Mouse (Mus musculus) thymus, postnatal 36 days (tissue): ENCODE results near the gene Dusp22.
A peak's percentile ranks its signal among the peaks of the same experiment; 100 is the strongest.

Source experiments
- DNase-seq, 2 experiments: peaks; one replicate each; pipeline ENCODE4 v3.0.0; 2022; ENCODE audit warnings: mixed read lengths in 2 of 2

Dusp22 gene

DNA sequence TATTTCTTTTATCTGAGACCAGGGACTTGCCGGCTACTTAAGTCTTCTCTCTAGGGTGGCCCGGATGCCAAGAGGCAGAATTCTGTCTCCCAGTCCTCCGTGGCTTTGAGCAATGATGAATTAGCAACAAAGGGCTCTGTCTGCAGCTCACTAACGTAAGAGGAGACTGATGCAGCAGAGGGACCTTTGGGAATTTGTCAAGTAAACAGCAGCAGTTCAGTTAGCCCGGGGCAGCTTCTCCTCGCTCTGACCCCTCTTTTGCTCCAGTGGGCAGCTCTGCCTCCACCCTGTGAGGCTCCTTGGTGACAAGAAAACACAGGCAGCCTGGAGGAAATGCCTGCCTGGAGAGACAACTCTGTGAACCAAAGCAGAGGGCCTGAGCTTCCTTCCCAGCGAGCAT, 62.8 kb downstream of the Dusp22 start:
- DNase-seq = no peak

DNA sequence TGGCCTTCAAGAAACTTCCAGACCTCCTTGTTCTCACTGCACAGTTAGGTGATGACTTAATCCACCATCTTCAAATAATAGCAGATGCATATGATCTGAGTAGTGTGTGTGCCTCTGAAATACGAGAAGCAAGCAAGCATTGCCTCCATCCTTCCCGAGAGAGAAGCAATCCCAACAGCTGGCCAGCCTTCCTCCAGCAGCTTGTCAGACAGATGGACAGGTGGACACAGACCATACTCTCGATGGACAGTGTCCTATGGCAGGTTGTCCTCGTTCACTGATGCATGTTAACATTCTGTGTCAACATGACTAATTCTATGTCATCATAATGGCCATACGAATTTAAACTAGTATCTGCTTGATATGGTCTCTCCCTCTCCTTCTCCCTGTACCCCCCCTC, 63.5 kb downstream of the Dusp22 start:
- DNase-seq = no peak

DNA sequence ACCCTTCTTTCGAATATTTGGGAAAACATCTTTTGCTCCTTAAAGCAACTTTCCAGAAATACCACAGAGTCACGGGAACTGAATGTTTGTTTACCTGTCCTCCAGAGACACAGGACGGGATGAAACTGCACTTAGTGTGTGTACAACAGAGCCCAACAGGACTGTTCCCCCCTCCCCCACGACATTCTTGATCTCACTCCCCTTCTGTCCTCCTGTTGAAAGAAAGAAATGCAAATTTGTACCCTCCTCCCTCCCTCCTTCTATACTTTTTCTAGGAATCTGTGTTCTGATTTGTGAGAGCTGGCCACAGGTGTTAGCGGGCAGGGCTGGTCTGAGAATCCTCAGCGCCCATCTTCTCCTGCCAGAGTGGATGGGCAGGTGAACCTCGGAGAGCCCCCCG, 64.1 kb downstream of the Dusp22 start:
- DNase-seq = no peak

DNA sequence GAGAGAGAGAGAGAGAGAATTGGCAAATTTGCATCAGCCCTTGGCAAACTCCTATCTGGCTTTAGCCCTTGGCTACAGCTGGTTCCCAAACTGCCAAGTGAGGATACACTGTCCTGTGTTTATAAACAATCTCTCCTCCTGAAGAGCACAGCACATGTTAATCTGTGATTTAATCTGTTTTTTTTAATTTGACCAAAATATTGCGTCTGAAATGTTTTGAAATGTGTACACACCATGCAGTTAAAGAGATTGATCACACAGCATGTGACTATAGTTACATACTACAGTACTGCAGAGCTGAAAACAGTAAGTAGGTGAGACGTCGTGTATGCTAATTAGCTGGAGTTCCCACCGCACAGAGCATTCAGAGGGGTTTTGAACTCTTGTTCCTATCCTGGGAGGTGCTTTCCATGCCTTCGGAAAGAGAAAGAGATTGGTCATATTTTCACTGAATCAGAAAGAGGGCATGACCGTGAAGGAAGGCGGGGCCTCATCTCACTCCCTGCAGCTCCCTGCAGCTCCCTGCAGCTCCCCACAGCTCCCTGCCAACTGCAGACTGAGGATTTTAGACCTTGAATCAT, 65.0 kb downstream of the Dusp22 start:
- no peak for DNase-seq

DNA sequence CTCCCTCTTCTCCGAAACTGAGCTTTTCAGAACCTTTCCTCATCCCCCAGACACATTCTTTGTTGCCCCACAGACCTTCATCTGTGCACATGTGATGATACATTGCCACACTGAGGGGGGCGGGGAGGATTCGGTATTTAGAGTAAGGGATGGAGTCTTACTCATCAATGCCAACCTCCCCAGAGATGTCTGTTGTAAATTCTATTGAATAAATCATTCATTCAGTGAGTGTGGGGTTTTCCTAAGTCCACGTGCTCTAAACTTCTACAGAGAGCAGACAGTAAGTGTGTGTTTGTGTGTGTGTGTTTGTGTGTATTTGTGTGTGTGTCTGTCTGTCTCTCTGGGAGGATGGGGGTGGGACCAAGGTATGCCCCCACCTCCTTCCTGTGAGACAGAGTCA, 67.1 kb downstream of the Dusp22 start:
- no peak for DNase-seq

DNA sequence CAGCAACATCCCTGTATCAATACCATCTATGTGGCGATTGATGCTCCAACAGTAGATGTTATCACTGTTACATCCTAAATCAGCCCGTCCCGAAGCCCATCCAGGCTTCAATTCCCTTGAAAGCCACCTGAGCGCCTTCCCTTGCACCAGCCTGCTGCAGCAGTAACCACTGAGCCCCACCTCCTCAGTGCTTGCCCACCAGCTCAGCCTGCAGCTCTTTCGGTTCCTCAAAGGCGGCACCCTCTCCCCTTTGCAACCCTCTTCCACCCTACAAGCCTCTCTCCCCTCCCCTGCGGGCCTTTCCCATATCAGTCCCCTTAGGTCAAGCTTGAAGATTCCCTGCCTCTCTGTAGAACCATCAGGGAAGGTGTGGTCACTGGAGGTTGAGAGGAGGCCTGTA, 68.4 kb downstream of the Dusp22 start:
- DNase-seq = no peak

DNA sequence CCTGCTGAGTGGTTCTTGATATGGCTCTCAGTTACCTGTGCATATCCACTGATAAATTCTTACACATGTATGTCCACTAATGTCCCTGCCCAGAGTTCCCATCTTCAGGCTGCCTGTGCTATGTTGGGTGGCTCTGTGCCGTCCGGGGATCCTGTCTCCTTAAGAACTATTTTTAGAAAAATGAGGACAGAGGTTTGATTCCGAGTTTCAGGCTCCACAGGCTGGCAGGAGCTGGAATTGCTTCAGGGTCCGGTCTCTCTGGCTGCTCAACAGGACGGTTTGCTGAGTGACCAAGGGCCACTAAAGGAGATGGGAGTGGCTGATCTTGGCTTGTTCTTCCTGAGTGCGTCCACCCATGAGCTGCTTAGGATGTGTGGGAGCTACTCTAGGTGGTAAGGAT, 69.4 kb downstream of the Dusp22 start:
- DNase-seq = no peak

DNA sequence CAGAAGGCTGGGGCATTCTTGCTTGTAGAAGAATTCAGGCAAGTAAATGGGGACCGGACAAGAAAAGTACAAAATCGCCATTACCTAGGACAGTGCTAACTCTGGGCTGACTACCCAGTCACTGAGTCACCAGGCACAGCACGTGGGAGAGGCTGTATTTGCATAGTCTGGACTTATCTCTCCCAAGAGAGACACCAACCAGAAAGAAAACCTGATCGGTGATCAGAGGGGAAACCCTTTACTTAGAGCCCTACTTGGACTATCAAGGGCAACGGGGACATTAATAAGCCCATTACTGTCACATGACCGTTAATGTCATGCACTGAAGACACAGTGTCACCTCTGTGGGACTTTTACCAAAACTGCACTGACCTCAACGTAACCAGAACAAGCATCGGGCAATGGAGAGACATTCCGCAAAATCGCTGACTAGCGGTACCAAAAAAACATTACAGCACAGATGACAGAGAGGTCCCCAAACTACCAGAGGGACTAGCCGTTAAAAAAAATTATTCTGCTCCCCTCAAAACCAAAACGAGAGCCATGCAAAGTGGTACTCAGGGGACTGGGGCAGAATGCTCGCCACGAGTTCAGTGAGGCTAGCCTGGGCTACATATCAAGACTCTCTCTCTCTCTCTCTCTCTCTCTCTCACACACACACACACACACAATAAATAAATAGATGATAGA, 70.5 kb downstream of the Dusp22 start:
- no peak for DNase-seq

DNA sequence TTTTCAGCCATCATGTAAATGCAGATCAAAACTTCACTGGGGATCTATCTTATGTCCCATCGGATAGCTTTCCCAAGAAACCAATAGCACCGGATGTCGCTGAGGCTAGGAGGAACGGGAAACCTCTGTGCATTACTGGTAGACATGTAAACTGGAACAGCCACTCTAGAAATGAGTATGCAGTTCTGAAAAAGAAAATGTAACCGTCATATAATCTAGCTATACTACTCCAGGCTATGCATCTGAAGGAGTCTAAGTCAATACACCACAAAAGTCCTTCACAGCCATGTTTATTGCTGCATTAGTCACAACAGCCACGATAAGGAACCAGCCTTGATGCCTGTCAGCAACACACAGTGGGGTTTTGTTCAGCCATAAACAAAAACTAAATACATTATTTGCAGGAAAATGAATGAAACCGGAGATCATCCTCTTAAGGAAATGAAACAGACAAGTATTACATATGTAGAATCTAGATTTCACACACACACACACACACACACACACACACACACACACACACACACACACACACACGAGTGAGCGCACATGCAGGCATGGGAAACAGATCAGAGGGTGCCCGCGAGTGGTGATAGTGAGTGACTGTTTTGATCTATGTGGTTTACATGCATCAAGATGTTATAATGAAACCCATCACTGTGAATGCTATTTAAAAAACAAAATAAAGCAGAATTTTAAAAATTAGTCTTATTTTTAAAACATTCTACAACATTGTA, 73.1 kb downstream of the Dusp22 start:
- peak in 1 of 2 experiments; percentile 45 for DNase-seq

DNA sequence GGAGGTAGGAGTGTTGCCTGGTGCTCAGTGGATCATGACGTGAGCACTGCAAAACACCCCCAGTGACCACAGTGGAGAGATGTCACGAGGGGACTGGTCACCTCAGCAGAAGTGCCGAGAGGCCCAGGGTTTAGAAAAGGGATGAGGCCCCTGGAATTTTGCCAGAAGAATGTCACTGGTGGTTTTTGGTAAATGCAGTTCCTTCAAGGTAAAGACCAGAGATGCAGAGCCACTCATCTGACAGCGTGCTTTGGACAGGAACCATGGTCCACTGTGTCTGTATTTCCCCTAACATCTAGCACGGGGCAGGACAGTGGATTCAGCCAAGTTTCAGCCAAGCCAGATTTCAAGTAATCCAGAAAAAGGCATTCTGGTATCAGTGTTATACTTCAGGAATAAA, 76.9 kb downstream of the Dusp22 start:
- DNase-seq = no peak

DNA sequence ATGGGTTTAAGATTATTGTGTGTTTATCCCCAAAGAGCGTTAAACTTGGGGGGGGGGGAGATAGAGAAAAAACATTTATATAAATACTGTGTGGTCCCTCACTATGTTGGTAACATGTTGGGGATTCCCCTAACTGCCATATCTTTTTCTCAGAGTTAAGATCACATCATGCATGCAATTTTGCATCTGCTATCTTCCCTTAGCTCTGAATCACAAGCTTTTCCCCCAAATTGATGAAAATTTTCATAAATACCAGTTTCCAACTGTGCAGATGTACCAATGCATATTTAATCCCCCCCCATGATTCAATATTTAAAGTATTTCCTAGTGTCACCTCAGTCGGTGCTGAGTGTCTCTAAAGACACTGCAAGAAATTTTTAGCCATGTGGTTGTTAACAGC, 77.5 kb downstream of the Dusp22 start:
- no peak for DNase-seq

DNA sequence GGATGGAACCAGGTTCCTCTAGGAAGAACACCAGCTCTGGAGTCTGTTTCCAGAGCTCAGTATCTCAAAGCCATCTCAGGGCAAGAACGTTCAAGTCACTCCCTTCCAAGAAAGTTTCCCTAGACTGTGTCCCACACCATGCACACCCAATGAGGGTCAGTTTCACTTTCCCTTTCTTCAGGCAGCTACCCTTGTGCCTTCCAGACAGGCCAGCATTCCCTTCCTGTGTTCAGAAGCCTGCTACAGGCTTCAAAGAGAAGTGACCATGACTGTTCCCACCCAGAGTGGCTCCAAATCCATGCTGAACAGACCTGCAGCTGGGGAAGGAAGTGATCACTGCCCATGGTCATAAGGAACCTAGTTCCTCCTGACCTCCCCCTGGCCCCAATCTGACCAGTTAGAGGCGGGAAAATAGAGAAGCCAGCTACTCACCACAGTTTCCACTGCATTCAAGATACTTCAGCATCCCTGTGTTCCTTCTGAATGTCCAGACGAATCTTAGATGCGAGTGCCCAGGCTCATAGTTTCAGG, 78.6 kb downstream of the Dusp22 start:
- DNase-seq = no peak

DNA sequence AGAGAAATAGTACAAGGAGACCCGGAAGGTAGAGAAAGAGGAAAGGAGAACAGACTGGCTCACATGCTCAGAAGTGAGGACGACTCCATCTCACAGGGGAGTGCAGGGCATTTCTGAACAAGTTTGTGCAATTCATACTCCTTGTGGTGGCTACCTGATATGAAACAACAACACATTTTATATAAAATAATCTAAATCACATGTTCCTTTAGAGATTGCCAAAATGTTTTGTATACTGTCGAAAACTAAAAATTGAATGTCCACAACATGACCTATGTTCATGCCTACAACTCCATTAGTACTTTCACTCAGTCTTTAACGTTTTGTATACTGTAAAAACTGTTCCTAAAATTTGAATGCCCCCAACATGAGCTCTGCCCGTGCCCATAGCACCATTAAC, 81.4 kb downstream of the Dusp22 start:
- no peak for DNase-seq

DNA sequence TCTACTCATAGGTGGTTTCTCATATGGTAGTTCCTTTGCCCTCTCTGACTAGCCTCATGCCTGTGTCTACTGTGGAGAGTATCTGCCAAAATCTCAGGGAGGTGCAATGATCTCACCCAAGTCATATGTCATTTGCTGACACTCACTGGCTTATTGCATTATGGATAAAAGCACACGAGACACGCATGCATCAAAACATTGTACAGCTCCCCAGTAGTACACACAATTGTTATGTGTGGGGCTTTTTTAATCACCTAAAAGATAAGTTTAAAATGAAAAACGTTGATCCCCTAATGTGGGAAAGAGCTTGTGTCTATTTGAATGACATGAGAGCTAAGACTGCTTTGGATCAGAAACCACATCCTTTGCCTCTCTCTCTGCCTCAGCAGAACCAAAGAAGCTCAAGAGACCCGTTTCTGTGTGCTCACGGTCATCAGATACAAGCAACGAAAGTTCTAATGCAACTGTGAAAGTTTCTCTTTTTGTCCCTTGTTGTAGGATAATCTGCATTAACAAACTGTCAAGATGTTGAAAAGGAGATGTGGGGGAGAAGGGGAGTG, 82.7 kb downstream of the Dusp22 start:
- DNase-seq = no peak

DNA sequence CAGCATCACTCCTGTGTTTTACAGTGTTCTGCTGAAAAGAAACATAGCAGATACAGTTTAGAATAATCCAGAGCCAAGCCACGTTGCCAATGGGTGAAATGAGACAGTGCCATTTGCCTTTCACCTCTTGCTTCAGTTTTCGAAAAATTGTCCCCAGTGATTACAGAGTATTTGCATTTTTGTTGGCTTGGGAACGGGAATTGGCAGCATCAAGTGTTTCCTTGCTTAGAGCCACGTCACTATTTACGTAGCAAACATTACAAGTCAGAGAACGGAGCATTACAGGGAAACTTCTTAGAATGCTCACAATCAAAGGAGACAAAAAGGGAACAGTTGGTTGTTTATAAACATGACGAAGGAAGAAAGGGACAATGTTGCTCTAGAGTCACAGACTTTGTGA, 85.3 kb downstream of the Dusp22 start:
- no peak for DNase-seq

DNA sequence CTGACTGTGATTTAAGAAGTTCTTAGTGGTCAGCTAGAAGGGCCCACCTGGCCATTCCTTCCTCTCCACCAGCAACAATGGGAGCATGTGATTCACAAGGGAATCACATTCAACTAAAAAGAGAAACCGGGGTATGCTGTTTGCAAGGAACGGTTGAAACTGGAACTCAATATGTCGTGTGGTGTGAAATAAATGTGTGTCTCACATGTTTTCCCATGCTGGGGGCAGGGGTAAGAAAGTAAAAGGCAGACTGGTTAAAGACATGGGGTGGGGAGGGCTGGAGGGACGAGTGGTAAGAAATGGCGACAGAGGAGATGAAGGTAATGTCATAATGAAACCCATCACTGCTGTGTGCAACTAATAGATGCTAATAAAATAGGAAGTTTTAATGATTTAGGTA, 87.3 kb downstream of the Dusp22 start:
- DNase-seq = no peak

DNA sequence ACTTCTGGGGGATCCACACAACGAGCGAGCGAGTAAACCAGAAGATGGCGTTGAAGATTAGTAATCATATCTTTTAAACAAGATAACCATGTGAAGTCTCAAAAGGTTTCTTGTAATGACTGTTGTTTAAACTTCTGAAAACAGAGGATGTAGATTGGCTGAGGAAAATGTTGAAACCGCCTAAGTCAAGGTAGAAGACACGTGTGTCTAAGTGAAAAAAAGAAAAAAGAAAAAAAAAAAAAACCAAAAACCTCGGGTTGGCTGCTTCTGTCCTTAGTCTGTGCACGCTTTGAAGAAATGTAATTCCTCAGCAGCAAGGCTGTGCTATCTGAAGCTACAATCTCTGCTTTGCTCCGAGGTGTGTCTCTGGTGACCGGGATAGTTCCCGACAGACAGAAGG, 87.7 kb downstream of the Dusp22 start:
- no peak for DNase-seq

DNA sequence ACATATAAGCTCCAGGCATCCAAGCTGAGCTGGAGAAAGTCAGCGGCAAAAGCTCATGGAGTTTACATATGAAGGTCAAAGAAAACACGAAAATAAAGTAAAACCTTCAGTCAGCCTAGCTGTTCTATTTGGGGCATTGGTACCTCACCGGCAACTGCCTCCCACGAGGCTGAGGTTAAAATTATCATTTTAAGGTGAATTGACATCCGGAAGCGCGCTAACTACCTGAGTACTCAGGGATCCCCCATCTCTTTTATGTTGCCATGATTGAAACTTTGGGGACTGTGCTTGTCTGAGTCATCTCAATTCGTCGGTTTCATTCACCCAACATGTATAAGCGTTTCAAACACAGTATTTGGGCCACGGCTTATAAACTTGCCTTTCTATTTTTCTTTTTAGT, 88.5 kb downstream of the Dusp22 start:
- DNase-seq = no peak

DNA sequence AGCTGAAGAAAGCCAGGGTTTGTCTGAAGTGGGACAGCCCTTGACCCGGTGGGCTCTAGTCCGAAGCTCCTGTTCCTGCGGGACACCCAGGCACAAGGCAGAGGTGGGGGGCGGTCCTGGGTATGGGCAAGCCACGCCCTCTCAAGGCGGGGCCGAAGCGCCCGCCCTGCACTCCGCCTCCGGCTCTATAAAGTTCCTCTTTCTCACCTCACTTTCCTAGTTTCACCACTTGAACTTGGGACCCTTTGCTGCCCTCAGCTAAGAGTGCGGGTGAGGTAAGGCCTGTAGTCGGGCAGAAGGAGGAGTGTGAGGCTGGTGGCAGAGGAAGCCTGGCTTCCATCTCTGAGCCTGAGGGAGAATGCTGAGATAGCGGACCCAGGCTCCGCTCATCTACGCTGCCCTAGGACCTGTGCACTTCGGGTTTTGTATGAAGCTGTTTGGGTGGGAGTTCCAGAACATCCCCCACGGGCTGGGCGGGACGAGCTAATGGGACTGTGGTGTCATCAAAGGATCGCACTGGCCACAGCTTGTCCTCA, 89.3 kb downstream of the Dusp22 start, which contains the start of gene Irf4:
Gene Irf4 (plus strand): TSS at position 206 of the 536 bp plus-strand sequence.
- DNase-seq = peak; percentile 80 to 83

DNA sequence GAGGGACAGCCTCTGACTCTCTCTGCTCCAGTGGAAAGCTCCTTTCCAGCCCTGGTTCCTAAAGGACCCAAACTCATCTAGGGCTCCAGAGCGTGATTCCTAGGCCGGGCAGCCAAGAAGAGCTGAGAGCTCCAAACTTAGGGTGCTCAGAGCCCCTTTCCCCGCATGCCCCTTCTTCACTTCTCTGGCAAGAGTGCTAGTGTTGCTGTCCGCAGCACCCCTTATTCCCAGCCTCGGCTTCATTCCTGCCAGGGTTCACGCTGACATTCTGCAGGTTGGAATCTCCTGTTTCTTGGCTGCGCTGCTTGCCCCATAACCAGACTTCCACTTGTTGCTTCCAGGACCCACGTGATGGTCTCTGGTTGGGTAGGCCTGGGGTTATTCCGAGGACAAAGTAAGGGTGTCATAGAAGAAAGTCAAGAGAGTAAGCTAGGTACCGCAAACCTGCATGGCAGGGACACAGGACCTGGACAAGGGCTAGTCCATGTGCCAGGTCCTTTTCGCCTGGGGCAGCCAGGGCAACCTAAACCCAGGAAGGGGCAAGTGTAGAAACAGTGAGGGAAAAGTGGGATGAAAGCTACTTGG, 89.8 kb downstream of the Dusp22 start:
- DNase-seq = no peak

DNA sequence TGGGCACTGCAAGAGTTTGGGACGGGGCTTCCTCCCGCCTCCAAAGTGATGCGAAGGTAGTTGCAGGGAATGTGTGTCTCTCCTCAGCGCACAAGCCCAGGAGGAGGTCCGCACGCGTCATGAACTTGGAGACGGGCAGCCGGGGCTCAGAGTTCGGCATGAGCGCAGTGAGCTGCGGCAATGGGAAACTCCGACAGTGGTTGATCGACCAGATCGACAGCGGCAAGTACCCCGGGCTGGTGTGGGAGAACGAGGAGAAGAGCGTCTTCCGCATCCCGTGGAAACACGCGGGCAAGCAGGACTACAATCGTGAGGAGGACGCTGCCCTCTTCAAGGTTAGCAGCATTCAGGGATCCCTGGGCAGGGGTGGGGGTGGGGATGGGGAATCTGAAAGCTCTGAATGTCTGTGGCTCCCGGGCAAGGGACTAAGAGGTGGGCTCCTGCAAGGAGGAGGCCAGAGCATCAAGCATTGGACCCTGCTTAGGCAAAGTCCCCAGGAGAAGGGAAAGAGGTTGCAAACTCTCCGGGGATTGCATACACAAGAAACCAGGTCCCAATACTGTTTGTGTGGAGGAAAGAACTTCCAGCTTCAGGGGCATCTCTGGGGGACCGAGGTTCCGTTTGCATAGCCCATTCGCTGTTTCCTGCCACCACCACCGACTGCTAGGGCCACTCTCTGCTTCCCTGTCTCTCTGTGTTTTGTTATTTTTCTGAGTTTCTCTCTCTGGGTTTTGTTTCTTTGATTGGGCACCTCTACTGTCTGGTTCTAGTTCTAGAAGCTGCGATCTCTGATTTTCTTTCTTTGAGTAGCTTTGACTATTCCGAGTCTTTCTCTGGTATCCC, 90.9 kb downstream of the Dusp22 start:
- DNase-seq = peak in 1 of 2 experiments; percentile 31

DNA sequence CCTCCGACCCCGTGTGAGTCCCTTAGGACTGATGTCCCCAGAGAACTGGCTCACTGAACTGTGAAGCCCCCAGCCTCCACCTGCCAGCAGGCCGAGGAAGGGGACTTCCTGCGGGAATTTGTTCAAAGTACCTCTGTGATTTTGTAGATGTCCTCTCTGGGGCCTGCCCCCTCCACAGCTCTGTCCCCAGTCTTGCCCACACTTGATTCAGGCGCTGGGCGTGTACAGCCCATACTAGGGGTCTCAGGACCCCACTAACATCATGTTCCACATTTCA, 91.4 kb downstream of the Dusp22 start:
- DNase-seq = no peak
